Mouse (Mus musculus) olfactory bulb, adult 2 months (tissue): Measurements from ENCODE around the gene Pzp.

Experiments used
- CTCF ChIP-seq: fragments of 200-500 bp; IDR thresholded peaks from 2 replicates; pipeline ENCODE4 v1.5.1; 2012; ENCODE audit warnings: low read depth, mild to moderate bottlenecking, low read length, moderate library complexity; ENCODE audit not compliant: insufficient read depth
- POLR2A ChIP-seq: fragments of 200-500 bp; IDR thresholded peaks from 2 replicates; pipeline ENCODE4 v1.6.1; 2012; ENCODE audit warnings: mild to moderate bottlenecking, low read depth, low read length, moderate library complexity; ENCODE audit not compliant: insufficient read depth

DNA sequence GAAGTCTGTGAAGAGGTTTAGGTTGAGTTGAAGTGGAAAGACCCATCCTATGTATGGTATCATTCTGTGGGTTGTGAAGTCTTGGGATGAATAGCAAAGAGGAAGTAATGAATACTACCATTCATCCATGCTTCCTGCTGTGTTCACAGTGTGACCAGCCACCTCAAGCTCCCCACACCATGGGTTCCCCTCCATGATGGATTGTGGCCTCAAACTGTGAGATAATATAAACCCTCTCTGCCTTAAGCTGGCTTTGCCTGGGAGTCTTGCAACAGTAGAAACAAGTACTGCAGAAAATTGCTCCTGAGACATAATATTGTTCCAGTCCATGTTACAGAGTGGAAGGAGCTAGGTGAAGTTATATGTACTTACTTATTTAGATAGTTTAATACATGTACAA lies 64.9 kb downstream of the Pzp start:
- no peak for TF ChIP-seq CTCF
- TF ChIP-seq POLR2A = no peak
